Mouse (Mus musculus) kidney, embryonic 16.5 days (tissue): ENCODE measurements around the gene Sgca. TPM values are rescaled to one million over a fixed set of nuclear protein-coding genes. Genes with fewer than 3 reads are reported as not detected.

Source experiments
- ATAC-seq: fragments of 200-750 bp; cut with Nextera tagmentation; 2 replicates; pipeline ENCODE4 v1.8.0; 2017; ENCODE audit warnings: moderate TSS enrichment; ENCODE audit not compliant: low FRiP score, low TSS enrichment
- H3K27ac ChIP-seq: fragments of 300-500 bp; sonication (generic); 2 replicates; pipeline ENCODE4 v1.5.1; 2014; ENCODE audit warnings: low read length
- H3K27me3 ChIP-seq: fragments of 300-500 bp; sonication (generic); 2 replicates; pipeline ENCODE4 v1.6.1; 2014; ENCODE audit warnings: low read length, control low read depth, mixed read lengths; ENCODE audit not compliant: insufficient read depth
- H3K36me3 ChIP-seq: fragments of 300-500 bp; sonication (generic); 2 replicates; pipeline ENCODE4 v1.6.1; 2014; ENCODE audit warnings: low read length, control low read depth, mixed read lengths; ENCODE audit not compliant: insufficient read depth
- H3K4me1 ChIP-seq: fragments of 300-500 bp; sonication (generic); 2 replicates; pipeline ENCODE4 v1.6.1; 2014; ENCODE audit warnings: low read length, control low read depth, mixed read lengths; ENCODE audit not compliant: insufficient read depth
- H3K4me2 ChIP-seq: fragments of 300-500 bp; sonication (generic); replicated peaks from 2 replicates; pipeline ENCODE4 v1.6.1; 2014; ENCODE audit warnings: low read depth, low read length
- H3K4me3 ChIP-seq: fragments of 300-500 bp; sonication (generic); 2 replicates; pipeline ENCODE4 v1.5.1; 2014; ENCODE audit warnings: mild to moderate bottlenecking, low read length
- H3K9ac ChIP-seq: fragments of 300-500 bp; sonication (generic); replicated peaks from 2 replicates; pipeline ENCODE4 v1.6.1; 2014; ENCODE audit warnings: low read length
- H3K9me3 ChIP-seq: fragments of 300-500 bp; sonication (generic); 2 replicates; pipeline ENCODE4 v1.6.1; 2016; ENCODE audit warnings: low read length, control low read depth
- WGBS: fragments of 180-500 bp; shearing (Covaris S2); extraction: QIAGEN DNeasy Blood & Tissue Kit; methylation state at CpG from one replicate; pipeline ENCODE4 v1.1.7; 2014; 5-methylcytosine and 5-hydroxymethylcytosine counted together
- polyA plus RNA-seq: library from polyadenylated mRNA; unstranded; fragments of >200 nt; fragmentation: Nextera tagmentation; extraction: Ambion mirVana; gene quantifications from 2 replicates; pipeline ENCODE4 v1.2.1, GENCODE M21; 2015

Sgca gene
- polyA plus RNA-seq, 1 experiment from 2014 or later = 0.71 TPM

DNA sequence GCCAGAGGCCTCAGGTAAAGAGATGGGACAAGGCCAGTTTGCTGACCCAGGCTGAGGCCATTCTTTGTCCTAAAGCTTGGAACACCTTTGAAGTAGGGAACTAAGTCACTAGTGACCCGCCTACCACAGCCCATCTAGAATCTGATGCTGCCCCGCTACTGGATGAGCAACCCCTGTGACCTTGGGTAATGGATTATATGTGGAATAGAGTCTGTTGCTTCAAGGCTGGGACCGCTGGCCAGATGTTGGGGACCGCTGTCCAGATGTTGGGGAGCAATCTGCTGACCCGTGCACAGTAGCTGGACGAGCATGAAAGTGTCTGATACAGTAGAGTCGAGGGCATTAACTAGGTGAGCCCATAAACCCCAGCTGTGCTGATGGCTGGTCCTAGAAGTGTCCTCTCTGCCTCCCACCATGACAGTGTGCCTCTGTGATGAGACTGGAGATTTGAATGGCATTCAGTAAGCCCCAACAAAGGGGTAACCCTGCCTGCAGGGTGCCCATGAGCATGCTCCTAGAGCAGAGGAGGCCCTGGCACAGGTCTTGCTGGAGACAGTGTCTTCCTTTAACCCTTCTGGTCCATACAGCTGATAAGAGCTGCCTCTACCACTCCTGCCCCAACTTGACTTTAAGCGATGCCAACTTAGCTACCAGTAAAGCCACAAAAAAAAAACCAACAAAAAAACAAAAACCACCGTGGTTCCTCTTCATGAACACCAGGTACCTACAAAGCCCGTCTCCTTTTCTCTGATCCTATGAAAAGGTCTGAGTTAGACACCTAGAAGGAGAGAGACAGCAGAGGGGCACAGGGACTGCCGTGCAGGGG is 19.0 kb upstream of the Sgca start:
- no peaks in the 10 kb centered on the region for H3K9me3 ChIP-seq
- ATAC-seq = no peak
- H3K4me2 ChIP-seq = peak overlapping the region; percentile 90
- peaks cover 31% of the 10 kb centered on the region for H3K36me3 ChIP-seq
- WGBS = 75% methylated on average over 11 of the region's 11 CpGs
- H3K4me3 ChIP-seq = peak overlapping the region; percentile 95
- H3K4me1 ChIP-seq = peaks cover 49% of the 10 kb centered on the region
- no peak overlapping the region for H3K27ac ChIP-seq
- H3K27me3 ChIP-seq = no peaks in the 10 kb centered on the region
- peak overlapping the region; percentile 93; the same call in 1 of the 2 replicates for H3K9ac ChIP-seq

DNA sequence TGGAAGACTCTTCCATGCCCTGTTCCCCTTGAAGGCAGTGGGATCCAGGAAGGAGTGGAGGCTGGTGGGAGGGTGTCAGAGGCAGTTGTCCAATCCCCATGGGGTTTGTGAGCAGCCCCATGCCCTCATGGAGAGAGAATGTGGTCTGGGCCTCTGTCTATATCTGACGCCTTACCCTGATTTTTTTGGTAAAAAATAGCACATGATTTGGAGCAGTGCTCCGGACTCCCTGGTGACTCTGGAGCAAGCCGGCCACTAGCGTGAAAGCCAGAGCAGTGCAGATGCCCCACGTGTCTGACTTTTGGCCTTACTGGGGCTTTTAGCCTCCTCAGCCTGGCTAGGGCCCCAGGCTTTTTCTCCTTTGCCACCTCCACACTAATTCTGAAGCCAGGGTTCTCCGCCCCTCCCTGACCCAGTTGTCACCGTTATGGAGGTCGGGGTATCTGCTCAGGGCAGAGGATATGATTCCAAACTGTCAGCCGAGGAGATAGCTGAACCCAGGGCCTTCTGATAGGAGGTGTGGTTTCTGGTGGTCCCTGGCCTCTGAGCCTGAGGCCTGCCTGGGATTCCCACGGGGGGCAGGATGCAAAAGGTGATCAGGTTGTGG is 18.2 kb upstream of the Sgca start:
- peaks cover 52% of the 10 kb centered on the region for H3K4me1 ChIP-seq
- H3K36me3 ChIP-seq = peaks cover 25% of the 10 kb centered on the region
- H3K4me3 ChIP-seq = peak overlapping the region; percentile 95
- H3K4me2 ChIP-seq = peak overlapping the region; percentile 90
- H3K9me3 ChIP-seq = no peaks in the 10 kb centered on the region
- no peak overlapping the region for H3K27ac ChIP-seq
- WGBS = 27% methylated on average over 10 of the region's 10 CpGs
- ATAC-seq = no peak
- peak overlapping the region; percentile 93 for H3K9ac ChIP-seq
- no peaks in the 10 kb centered on the region for H3K27me3 ChIP-seq

DNA sequence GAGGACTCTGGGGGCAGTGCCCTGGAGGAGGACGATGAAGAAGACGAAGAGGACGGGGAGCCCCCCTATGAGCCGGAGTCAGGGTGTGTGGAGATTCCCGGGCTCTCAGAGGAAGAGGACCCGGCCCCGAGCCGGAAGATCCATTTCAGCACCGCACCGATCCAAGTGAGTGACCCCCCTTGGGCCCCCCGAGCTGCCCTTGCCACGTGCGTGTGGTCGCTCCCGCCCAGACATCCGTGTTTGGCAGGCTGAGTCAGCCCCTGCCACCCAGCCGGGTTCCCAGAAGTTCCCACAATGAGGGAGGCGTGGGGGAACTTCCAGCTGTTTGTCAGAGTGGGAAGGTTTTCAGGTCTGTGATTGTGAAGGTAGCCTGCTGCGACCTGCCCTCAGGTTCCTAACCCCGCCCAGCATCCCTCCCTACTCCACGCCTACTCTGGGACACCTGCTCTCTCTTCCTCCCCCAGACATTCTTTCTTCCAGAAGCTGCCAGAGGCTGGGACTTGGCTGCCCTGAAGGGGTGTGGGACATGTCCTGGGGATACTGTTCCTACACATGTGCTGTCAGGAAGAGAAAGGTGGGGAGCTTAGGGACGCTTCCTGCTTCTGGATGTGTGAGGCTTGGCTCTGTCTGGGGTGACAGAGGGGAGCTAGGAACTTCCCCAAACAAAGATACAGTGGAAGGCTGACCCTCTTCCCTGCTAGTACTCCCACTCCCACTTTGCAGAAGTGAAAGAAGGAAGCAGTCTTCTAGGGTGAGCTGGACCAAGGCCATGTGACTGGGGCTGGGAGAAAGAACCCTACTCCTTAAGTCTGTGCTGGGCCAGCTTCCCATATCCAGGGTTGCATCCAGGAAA is 16.9 kb upstream of the Sgca start:
- ATAC-seq = peak; percentile 21; the same call in 1 of the 2 replicates
- no peaks in the 10 kb centered on the region for H3K27me3 ChIP-seq
- peaks cover 63% of the 10 kb centered on the region for H3K4me1 ChIP-seq
- WGBS = 2% methylated on average over 22 of the region's 22 CpGs
- no peaks in the 10 kb centered on the region for H3K9me3 ChIP-seq
- H3K4me3 ChIP-seq = peak overlapping the region; percentile 95
- peak overlapping the region; percentile 93 for H3K9ac ChIP-seq
- H3K27ac ChIP-seq = peak overlapping the region; percentile 61
- H3K4me2 ChIP-seq = peak overlapping the region; percentile 90
- H3K36me3 ChIP-seq = peaks cover 17% of the 10 kb centered on the region

DNA sequence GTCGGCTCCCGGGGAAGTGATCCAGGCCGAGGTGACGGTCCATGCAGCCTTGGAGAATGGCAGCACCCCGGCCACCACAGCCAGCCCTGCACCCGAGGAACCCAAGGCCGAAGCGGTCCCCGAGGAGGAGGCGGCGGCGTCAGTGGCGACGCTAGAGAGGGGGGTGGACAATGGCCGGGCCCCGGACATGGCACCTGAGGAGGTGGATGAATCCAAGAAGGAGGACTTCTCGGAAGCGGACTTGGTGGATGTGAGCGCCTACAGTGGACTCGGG is 16.3 kb upstream of the Sgca start:
- H3K27ac ChIP-seq = peak overlapping the region; percentile 61
- peaks cover 65% of the 10 kb centered on the region for H3K4me1 ChIP-seq
- no peaks in the 10 kb centered on the region for H3K9me3 ChIP-seq
- no peak for ATAC-seq
- H3K36me3 ChIP-seq = peaks cover 11% of the 10 kb centered on the region
- WGBS = 0% methylated on average over 20 of the region's 20 CpGs
- peak overlapping the region; percentile 90 for H3K4me2 ChIP-seq
- H3K27me3 ChIP-seq = no peaks in the 10 kb centered on the region
- H3K4me3 ChIP-seq = peak overlapping the region; percentile 95
- H3K9ac ChIP-seq = peak overlapping the region; percentile 93

DNA sequence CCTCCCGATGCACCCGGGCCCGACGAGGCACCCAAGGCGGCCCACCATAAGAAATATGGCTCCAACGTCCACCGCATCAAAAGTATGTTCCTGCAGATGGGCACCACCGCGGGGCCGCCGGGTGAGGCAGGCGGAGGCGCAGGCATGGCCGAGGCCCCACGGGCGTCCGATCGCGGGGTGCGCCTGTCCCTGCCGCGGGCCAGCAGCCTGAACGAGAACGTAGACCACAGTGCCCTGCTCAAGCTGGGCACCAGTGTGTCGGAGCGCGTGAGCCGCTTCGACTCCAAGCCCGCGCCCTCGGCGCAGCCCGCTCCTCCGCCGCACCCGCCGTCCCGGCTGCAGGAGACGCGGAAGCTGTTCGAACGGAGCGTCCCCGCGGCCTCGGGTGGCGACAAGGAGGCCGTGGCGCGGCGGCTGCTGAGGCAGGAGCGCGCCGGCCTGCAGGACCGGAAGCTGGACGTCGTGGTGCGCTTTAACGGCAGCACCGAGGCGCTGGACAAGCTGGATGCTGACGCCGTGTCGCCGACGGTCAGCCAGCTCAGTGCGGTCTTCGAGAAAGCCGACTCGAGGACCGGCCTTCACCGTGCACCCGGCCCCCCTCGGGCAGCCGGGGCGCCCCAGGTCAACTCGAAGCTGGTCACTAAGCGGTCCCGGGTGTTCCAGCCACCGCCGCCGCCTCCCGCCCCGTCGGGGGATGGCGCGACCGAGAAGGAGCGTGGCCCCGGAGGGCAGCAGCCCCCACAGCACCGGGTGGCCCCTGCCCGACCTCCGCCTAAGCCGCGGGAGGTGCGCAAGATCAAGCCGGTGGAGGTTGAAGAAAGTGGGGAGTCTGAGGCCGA is 15.7 kb upstream of the Sgca start:
- Histone ChIP-seq H3K4me2 (peak overlapping the region; percentile 90), H3K9me3 (no peaks in the 10 kb centered on the region), H3K4me1 (peaks cover 69% of the 10 kb centered on the region), H3K27me3 (no peaks in the 10 kb centered on the region), H3K27ac (peak overlapping the region; percentile 95), H3K36me3 (peaks cover 6% of the 10 kb centered on the region), H3K9ac (peak overlapping the region; percentile 93), H3K4me3 (peak overlapping the region; percentile 95)
- under 1% methylated on average over 94 of the region's 99 CpGs for WGBS
- no peak for ATAC-seq

DNA sequence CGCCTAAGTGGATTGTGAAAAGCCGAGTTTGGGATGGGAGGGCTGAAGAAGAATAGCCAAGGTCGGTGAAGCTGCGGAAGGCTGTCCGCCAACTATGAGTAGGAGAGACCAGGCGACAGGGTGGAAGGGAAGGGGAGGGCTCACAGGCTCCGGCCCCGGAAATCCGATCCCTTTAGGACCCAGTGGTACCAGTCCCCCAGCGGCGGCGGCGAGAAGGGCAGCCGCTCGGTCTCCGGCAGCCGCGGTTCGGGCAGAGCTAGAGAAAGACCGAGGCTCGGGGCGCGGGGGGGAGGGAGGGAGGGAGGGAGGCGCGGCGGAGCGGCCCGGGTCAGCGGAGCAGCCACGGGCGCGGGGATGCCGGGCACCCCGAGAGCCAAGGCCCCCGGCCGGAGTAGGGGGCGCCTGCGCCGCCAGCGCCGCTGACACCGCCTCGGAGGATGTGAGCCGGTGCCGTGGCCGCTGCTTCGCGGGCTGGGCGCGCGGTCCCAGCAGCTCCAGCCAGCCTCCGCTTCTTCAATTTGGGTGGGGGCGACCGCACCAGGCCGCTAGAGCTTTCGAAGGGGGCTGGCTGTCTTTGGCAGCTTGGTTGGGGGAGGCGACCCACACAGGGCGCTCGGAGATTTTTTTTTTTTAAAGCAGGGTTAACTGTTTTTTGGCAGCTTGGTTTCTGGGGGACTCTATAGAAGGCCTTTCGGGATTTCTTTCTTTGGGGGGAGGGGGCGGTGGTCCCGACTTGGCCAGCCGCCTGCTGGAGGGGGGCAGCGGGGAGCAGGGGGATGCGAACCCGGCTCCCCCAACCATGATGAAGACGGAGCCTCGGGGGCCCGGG is 14.8 kb upstream of the Sgca start, which contains the start of gene Ppp1r9b:
Gene Ppp1r9b, plus strand, starts transcription at position 287 of the 829 bp plus-strand sequence.
- peak within 1 kb of the TSS; percentile 95 for H3K27ac ChIP-seq
- peak within 1 kb of the TSS; percentile 93 for H3K9ac ChIP-seq
- peaks cover 68% of the 10 kb centered on the region for H3K4me1 ChIP-seq
- under 1% methylated on average over 53 of the region's 69 CpGs for WGBS
- H3K27me3 ChIP-seq = no peaks in the 10 kb centered on the region
- no peaks in the 10 kb centered on the region for H3K9me3 ChIP-seq
- no peaks in the 10 kb centered on the region for H3K36me3 ChIP-seq
- peak within 1 kb of the TSS; percentile 90 for H3K4me2 ChIP-seq
- peak within 1 kb of the TSS; percentile 95 for H3K4me3 ChIP-seq
- peak; percentile 87 for ATAC-seq

DNA sequence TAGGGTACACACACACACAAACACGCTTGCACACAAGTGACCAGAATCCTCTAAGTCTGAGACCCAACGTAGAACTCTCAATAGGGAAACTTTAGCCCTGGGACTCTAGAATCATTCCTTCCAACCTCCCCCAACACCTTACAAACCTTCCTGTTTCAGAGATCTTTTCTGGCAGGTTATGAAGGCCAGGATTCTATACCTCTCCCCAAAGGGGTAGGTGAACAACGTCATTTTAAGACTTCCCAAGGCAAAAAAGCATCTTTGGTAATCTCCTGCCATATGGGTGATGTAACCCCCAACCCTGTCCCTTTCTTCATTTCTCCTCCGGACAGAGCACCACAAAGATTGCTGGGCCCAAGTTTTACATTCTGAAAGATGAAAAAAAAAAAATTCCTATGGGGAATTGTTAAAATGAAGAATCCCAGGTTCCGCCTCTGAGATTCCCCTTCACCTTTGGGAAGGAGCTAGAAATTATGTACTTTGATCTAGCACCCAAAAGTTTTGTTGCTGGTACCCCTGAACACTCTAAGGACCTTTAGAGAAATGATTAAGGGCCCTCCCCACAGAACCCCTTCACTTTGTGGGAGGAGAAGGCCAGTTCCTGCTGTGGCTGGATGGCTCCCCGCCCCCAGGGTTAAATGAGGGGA is 14.1 kb upstream of the Sgca start:
- peak overlapping the region; percentile 95 for H3K27ac ChIP-seq
- H3K4me1 ChIP-seq = peaks cover 61% of the 10 kb centered on the region
- ATAC-seq = no peak
- H3K27me3 ChIP-seq = no peaks in the 10 kb centered on the region
- H3K36me3 ChIP-seq = no peaks in the 10 kb centered on the region
- H3K4me2 ChIP-seq = peak overlapping the region; percentile 90
- no peaks in the 10 kb centered on the region for H3K9me3 ChIP-seq
- peak overlapping the region; percentile 93 for H3K9ac ChIP-seq
- 43% methylated on average over 6 of the region's 6 CpGs for WGBS
- H3K4me3 ChIP-seq = peak overlapping the region; percentile 95

DNA sequence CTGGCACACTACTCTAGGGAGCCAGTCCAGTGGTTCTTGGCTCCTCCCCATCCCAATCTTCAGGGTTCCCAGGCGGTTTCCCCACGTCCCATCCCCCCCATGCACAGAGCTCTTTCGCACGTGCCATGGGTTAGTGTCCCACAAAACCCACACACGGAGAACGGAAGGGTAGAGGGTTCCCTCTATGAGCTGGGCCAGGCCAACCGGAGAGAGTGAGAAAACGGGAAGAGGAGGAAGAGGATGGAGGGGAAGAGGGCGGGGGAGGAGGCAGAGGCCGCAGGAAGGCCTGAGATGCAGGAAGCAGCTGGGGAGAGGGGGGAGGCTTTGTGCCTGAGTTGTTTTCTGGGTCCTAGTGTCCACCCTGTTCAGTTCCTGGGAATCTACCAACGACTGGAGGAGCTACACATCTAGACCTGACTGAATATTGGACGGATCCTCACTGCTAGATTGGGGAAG is 13.5 kb upstream of the Sgca start:
- H3K4me2 ChIP-seq = peak overlapping the region; percentile 90
- peaks cover 54% of the 10 kb centered on the region for H3K4me1 ChIP-seq
- no peaks in the 10 kb centered on the region for H3K27me3 ChIP-seq
- H3K4me3 ChIP-seq = peak overlapping the region; percentile 95
- ATAC-seq = peak; percentile 46
- WGBS = 1% methylated on average over 12 of the region's 12 CpGs
- H3K27ac ChIP-seq = peak overlapping the region; percentile 95
- H3K9me3 ChIP-seq = no peaks in the 10 kb centered on the region
- H3K9ac ChIP-seq = peak overlapping the region; percentile 93
- no peaks in the 10 kb centered on the region for H3K36me3 ChIP-seq
